Mouse (Mus musculus): Measurements from ENCODE around the gene Bloc1s4. TPM values are rescaled to one million over a fixed set of nuclear protein-coding genes. Genes with fewer than 3 reads are reported as not detected.
A peak's percentile ranks its signal among the peaks of the same experiment; 100 is the strongest.

Gene Bloc1s4
- polyA plus RNA-seq, 1 experiment from 2014 or later, result 27.0 TPM

DNA sequence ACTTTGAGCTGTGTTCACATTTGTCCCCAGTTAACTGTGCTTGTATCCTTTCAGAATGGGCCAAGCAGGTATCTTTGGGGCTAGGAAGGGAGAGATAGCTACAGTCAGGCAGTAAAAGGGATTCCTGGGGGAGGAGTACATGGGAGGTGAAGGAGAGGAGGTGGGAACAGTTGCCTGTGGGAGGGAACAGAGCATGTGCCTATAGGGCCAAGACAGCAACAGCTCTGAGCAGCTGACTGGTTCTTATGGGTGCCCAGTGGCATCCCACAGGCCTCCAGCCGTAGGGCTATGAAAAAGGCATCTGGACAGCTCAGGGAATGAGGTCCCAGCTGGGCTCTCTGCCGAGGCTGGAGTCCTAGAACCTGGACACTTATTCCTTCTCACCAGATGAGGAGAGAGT is 31.6 kb downstream of the Bloc1s4 start:
- Histone ChIP-seq H3K27me3 (ENCODE audit: control insufficient read depth, insufficient read depth, low read length) (no peaks in the 10 kb centered on the region), H3K27ac (ENCODE audit: low read depth, low read length) (no peak overlapping the region), H3K9ac (replicated peaks; ENCODE audit: low read depth, low read length) (no peak overlapping the region), H3K36me3 (ENCODE audit: control insufficient read depth, insufficient read depth, low read length) (no peaks in the 10 kb centered on the region), H3K4me1 (ENCODE audit: control insufficient read depth, insufficient read depth, low read length) (peaks cover 10% of the 10 kb centered on the region; the same call in 1 of the 2 replicates), H3K9me3 (ENCODE audit: control insufficient read depth, low read length) (no peaks in the 10 kb centered on the region), H3K4me3 (ENCODE audit: low read depth, low read length) (no peak overlapping the region), H3K4me2 (ENCODE audit: low read depth, low read length) (no peak overlapping the region)
- 67% methylated on average over 2 of the region's 2 CpGs for WGBS
- ATAC-seq (ENCODE audit: low read depth), result no peak

DNA sequence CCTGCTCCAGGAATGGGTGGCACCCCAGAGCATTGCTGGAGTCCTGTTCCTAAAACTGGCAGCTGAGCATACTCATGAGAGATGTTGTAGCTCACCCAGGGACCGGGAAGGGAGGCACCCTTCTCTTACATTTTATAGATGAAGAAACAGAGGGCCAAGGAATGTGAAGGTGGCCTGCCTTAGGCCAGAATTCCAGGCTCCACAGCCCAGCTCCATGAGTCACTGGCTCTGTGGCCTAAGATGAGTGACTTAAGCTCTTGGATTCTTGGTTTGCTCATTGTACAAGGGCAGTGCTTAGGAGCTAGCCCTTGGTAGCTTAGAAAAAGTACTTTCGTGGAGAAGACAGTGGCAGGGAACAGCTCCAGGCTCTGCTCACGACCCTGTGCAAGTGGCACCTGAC is 33.6 kb downstream of the Bloc1s4 start:
- ATAC-seq (ENCODE audit: low read depth), result no peak
- Histone ChIP-seq H3K27me3 (ENCODE audit: control insufficient read depth, insufficient read depth, low read length) (no peaks in the 10 kb centered on the region), H3K36me3 (ENCODE audit: control insufficient read depth, insufficient read depth, low read length) (no peaks in the 10 kb centered on the region), H3K9ac (replicated peaks; ENCODE audit: low read depth, low read length) (no peak overlapping the region), H3K4me1 (ENCODE audit: control insufficient read depth, insufficient read depth, low read length) (peaks cover 10% of the 10 kb centered on the region; the same call in 1 of the 2 replicates), H3K4me3 (ENCODE audit: low read depth, low read length) (no peak overlapping the region), H3K9me3 (ENCODE audit: control insufficient read depth, low read length) (no peaks in the 10 kb centered on the region), H3K4me2 (ENCODE audit: low read depth, low read length) (no peak overlapping the region), H3K27ac (ENCODE audit: low read depth, low read length) (no peak overlapping the region)
- 77% methylated on average over 3 of the region's 3 CpGs for WGBS

DNA sequence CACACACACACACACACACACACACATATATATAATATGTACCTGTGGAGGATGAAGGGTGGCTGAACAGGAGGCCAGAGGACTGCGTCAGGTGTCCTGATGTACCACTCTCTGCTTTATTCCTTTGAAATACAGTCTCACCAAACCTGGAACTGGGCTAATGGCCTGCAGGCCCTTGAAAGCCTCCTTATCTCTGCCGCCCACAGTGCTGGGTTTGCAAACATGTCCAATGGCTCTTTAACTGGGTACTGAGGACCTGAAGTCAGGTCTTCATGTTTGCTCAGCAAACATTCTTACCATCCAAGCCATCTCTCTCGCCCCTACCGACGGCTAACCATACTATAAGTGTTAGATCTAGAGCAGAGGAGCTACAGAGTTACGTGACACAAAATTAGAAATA is 34.8 kb downstream of the Bloc1s4 start:
- H3K4me2 ChIP-seq (ENCODE audit: low read depth, low read length), result no peak overlapping the region
- no peaks in the 10 kb centered on the region for H3K27me3 ChIP-seq (ENCODE audit: control insufficient read depth, insufficient read depth, low read length)
- no peak overlapping the region for H3K9ac ChIP-seq (replicated peaks; ENCODE audit: low read depth, low read length)
- H3K4me3 ChIP-seq (ENCODE audit: low read depth, low read length), result no peak overlapping the region
- no peaks in the 10 kb centered on the region for H3K9me3 ChIP-seq (ENCODE audit: control insufficient read depth, low read length)
- ATAC-seq (ENCODE audit: low read depth), result no peak
- 87% methylated on average over 6 of the region's 6 CpGs for WGBS
- no peaks in the 10 kb centered on the region for H3K36me3 ChIP-seq (ENCODE audit: control insufficient read depth, insufficient read depth, low read length)
- H3K4me1 ChIP-seq (ENCODE audit: control insufficient read depth, insufficient read depth, low read length), result peaks cover 10% of the 10 kb centered on the region; the same call in 1 of the 2 replicates
- no peak overlapping the region for H3K27ac ChIP-seq (ENCODE audit: low read depth, low read length)

DNA sequence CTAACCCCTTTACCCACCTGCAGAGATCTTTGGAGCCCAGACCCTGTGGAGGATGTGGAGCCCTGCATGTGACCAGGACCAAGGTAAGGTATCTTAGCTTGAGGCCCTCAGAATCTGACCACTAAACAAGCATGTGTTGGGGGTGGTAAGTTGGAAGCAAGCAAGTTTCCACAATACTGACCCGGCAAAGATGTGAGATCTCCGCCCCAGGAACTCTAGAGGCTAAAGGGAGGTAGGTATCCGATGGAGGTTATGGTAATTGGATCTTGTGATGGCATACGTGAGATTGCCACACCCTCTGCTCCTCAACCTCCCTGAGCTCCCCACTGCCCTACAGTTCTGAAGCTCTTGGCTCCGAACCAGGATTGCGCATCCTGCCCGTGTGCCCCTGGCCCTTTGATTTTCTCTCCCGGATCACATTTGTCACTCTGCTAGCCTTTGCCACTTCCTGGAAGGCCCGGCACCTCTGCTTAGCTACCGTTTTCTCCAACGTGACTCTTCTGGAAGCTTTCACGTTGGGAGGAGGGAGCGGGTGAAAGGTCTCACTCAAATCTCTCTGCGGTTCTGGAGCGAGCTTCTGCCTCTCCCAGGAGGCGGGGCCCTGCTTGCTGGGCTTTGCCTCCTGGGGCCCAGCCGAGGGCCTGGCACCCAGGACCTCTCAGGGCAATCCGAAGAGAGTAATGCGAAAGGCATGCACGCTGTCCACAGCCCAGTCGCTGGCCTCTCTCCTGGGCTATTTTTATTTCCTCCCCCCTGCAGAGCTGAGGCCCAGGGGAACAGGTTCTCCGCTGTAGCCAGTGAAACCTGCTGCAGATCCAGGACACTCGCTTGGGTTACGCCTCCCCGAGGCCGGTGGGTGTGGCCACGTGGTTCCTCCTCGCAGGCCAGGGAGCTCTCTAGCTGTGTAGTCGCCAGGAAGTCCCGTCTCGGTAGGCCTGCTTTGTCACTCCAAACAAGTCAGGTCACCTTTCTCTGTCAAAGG is 35.6 kb downstream of the Bloc1s4 start:
- 9% methylated on average over 31 of the region's 31 CpGs for WGBS
- no peak overlapping the region for H3K27ac ChIP-seq (ENCODE audit: low read depth, low read length)
- no peaks in the 10 kb centered on the region for H3K9me3 ChIP-seq (ENCODE audit: control insufficient read depth, low read length)
- H3K4me1 ChIP-seq (ENCODE audit: control insufficient read depth, insufficient read depth, low read length), result peaks cover 10% of the 10 kb centered on the region; the same call in 1 of the 2 replicates
- ATAC-seq (ENCODE audit: low read depth), result no peak; the same call in 1 of the 2 replicates
- H3K9ac ChIP-seq (replicated peaks; ENCODE audit: low read depth, low read length), result peak overlapping the region; percentile 37
- H3K4me2 ChIP-seq (ENCODE audit: low read depth, low read length), result peak overlapping the region; percentile 40; the same call in 1 of the 2 replicates
- H3K36me3 ChIP-seq (ENCODE audit: control insufficient read depth, insufficient read depth, low read length), result no peaks in the 10 kb centered on the region
- H3K27me3 ChIP-seq (ENCODE audit: control insufficient read depth, insufficient read depth, low read length), result no peaks in the 10 kb centered on the region
- no peak overlapping the region for H3K4me3 ChIP-seq (ENCODE audit: low read depth, low read length)

DNA sequence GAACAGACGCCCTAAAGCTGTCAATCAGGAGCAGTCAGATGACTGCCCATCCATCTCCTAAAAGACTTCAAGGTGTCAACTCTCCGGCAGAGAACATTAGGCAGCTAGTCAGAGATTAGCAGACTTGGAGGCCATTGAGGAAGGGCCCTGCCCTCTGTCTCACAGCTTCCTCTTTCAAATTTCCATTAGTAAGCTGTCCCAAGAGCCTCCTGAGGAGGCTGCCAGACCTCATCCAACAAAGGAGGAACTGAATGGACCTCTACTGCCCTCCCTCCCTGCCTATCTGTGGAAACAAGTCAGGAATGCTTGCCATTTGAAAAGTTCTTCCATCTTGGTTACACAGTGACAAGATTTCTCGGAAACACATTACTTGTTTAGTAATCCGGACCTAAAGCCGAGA is 36.6 kb downstream of the Bloc1s4 start:
- 51% methylated on average over 5 of the region's 5 CpGs for WGBS
- H3K9ac ChIP-seq (replicated peaks; ENCODE audit: low read depth, low read length), result no peak overlapping the region

DNA sequence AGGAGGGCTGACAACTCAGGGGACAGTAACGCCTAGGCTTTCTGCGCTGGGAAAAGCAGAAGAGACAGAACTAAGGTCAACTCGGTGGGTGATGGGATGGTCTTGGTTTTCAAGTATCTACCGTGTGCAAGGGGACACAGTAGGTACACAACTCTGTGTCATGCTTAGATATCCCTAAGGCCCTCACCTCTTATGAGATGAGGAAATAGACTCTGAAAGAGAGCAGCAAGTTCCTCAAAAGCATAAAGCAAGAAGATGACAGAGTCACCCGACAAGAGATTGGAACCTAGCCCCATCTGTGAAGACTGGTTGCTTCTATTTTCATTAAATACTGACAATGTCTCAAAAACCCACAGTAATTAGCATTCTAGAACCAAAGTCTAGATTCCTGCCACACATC is 42.7 kb downstream of the Bloc1s4 start:
- no peak overlapping the region for H3K4me2 ChIP-seq (ENCODE audit: low read depth, low read length)
- no peak overlapping the region for H3K27ac ChIP-seq (ENCODE audit: low read depth, low read length)
- WGBS, result 87% methylated on average over 5 of the region's 5 CpGs
- H3K27me3 ChIP-seq (ENCODE audit: control insufficient read depth, insufficient read depth, low read length), result no peaks in the 10 kb centered on the region
- no peaks in the 10 kb centered on the region for H3K36me3 ChIP-seq (ENCODE audit: control insufficient read depth, insufficient read depth, low read length)
- no peaks in the 10 kb centered on the region for H3K9me3 ChIP-seq (ENCODE audit: control insufficient read depth, low read length)
- no peaks in the 10 kb centered on the region for H3K4me1 ChIP-seq (ENCODE audit: control insufficient read depth, insufficient read depth, low read length)
- H3K4me3 ChIP-seq (ENCODE audit: low read depth, low read length), result no peak overlapping the region
- no peak for ATAC-seq (ENCODE audit: low read depth)
- H3K9ac ChIP-seq (replicated peaks; ENCODE audit: low read depth, low read length), result no peak overlapping the region

More for the DNA sequence above, 36.6 kb downstream of the Bloc1s4 start:
- no peak for ATAC-seq (ENCODE audit: low read depth)
- H3K9me3 ChIP-seq (ENCODE audit: control insufficient read depth, low read length), result no peaks in the 10 kb centered on the region
- H3K27me3 ChIP-seq (ENCODE audit: control insufficient read depth, insufficient read depth, low read length), result no peaks in the 10 kb centered on the region
- H3K4me2 ChIP-seq (ENCODE audit: low read depth, low read length), result no peak overlapping the region
- H3K4me3 ChIP-seq (ENCODE audit: low read depth, low read length), result no peak overlapping the region
- H3K4me1 ChIP-seq (ENCODE audit: control insufficient read depth, insufficient read depth, low read length), result peaks cover 10% of the 10 kb centered on the region; the same call in 1 of the 2 replicates
- H3K36me3 ChIP-seq (ENCODE audit: control insufficient read depth, insufficient read depth, low read length), result no peaks in the 10 kb centered on the region
- no peak overlapping the region for H3K27ac ChIP-seq (ENCODE audit: low read depth, low read length)

DNA sequence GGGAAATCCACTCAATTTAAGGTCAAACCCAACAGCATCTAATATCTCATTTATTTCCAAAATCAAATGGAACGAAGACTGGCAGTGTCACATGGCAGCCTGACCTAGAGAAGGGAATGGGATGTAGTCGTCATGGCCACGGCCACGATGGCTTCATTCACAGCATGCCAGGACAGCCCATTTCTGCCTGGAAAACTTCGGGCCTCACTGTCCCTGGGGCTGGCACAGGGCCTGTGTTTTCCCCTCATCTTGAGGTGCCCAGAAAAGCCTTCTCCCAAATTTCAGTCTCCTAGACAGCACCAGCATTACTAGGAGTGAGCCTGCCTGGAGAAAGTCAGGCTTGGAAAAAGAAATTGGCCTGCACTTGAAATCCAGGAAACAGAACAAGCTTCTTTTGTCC is 43.1 kb downstream of the Bloc1s4 start:
- H3K4me2 ChIP-seq (ENCODE audit: low read depth, low read length), result no peak overlapping the region
- no peak overlapping the region for H3K9ac ChIP-seq (replicated peaks; ENCODE audit: low read depth, low read length)
- H3K27ac ChIP-seq (ENCODE audit: low read depth, low read length), result no peak overlapping the region
- no peak overlapping the region for H3K4me3 ChIP-seq (ENCODE audit: low read depth, low read length)
- H3K27me3 ChIP-seq (ENCODE audit: control insufficient read depth, insufficient read depth, low read length), result no peaks in the 10 kb centered on the region
- no peaks in the 10 kb centered on the region for H3K9me3 ChIP-seq (ENCODE audit: control insufficient read depth, low read length)
- no peak for ATAC-seq (ENCODE audit: low read depth)
- H3K36me3 ChIP-seq (ENCODE audit: control insufficient read depth, insufficient read depth, low read length), result no peaks in the 10 kb centered on the region
- H3K4me1 ChIP-seq (ENCODE audit: control insufficient read depth, insufficient read depth, low read length), result no peaks in the 10 kb centered on the region
- 87% methylated on average over 5 of the region's 5 CpGs for WGBS

DNA sequence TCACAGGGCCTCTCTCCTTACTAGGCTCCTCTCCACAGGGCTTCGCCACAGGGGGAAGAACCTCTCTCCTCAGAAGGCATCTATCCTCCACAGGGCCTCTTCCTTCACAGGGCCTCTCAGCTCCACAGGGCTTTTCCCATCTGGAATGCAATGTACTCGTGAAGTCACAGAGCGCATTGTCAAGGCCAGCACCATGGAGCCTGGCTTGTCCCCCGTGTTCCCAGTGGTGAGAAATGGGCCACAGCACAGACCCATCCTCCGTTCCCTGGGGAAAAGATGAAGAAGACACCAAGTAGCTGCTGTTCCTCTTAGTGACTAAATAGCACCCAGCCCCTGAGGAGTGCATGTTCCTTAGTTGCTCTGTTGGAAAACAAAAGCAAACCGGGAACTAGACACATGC is 43.8 kb downstream of the Bloc1s4 start:
- Histone ChIP-seq H3K4me1 (ENCODE audit: control insufficient read depth, insufficient read depth, low read length) (no peaks in the 10 kb centered on the region), H3K36me3 (ENCODE audit: control insufficient read depth, insufficient read depth, low read length) (no peaks in the 10 kb centered on the region), H3K4me3 (ENCODE audit: low read depth, low read length) (no peak overlapping the region), H3K9ac (replicated peaks; ENCODE audit: low read depth, low read length) (no peak overlapping the region), H3K27me3 (ENCODE audit: control insufficient read depth, insufficient read depth, low read length) (no peaks in the 10 kb centered on the region), H3K27ac (ENCODE audit: low read depth, low read length) (no peak overlapping the region), H3K9me3 (ENCODE audit: control insufficient read depth, low read length) (no peaks in the 10 kb centered on the region), H3K4me2 (ENCODE audit: low read depth, low read length) (no peak overlapping the region)
- no peak for ATAC-seq (ENCODE audit: low read depth)
- 75% methylated on average over 6 of the region's 6 CpGs for WGBS

DNA sequence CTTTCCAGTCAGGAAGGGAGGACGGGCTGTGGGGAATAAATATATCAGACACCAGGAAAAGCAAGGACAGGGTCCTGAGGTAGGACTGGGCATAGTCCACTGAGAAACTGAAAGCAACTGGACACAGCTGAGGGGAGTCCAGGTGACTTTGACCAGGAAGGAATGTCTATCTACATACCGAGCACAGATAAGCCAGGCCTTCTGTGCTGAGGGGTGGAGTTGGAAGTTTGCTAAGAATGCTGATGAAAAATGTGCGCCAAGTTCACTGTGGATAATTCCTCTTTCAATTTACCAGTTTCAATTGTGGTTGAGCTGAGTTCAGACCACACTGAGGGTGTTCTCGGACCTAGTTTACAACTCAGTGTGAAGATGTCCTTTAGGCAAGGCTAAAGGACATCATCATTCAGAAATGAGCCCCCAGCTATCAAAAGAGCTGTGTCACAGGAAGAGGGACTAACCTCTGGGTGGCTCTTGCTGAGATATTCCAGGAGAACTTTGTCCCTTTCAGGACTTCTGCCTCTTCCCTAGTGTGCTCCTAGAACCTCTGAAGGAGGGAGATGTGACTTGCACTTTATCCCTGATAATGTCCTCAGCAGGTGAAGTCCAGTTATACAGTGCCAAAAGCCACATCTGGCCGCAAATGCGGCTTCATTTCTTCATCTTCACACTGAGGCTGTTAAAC is 47.4 kb downstream of the Bloc1s4 start:
- H3K9ac ChIP-seq (replicated peaks; ENCODE audit: low read depth, low read length), result no peak overlapping the region
- no peak overlapping the region for H3K4me2 ChIP-seq (ENCODE audit: low read depth, low read length)
- no peak overlapping the region for H3K4me3 ChIP-seq (ENCODE audit: low read depth, low read length)
- no peak overlapping the region for H3K27ac ChIP-seq (ENCODE audit: low read depth, low read length)
- 80% methylated on average over 6 of the region's 6 CpGs for WGBS
- H3K4me1 ChIP-seq (ENCODE audit: control insufficient read depth, insufficient read depth, low read length), result no peaks in the 10 kb centered on the region
- no peak for ATAC-seq (ENCODE audit: low read depth)
- H3K9me3 ChIP-seq (ENCODE audit: control insufficient read depth, low read length), result no peaks in the 10 kb centered on the region
- H3K27me3 ChIP-seq (ENCODE audit: control insufficient read depth, insufficient read depth, low read length), result no peaks in the 10 kb centered on the region
- H3K36me3 ChIP-seq (ENCODE audit: control insufficient read depth, insufficient read depth, low read length), result no peaks in the 10 kb centered on the region
